Mouse (Mus musculus): ENCODE measurements around the gene Cacul1.
"Not testable (repeated sequence)": the region's sequence is repeated elsewhere in the genome, so short reads cannot be mapped to it uniquely, and the experiment has no call there.

The Cacul1 gene

GRCm38 (mm10) chr19:60580582-60581339, at the start of gene Cacul1:
TSS of gene Cacul1 (minus strand) at chr19:60581025.
- peak; percentile 97 for DNase-seq (ENCODE audit: low read depth)

GRCm38 (mm10) chr19:60619420-60619819, 38.6 kb upstream of the Cacul1 start:
- no peak for DNase-seq (ENCODE audit: low read depth)

- no peak for DNase-seq (ENCODE audit: low read depth)
These were observed 36.2 kb upstream of the Cacul1 start for GRCm38 (mm10) chr19:60617007-60617406.

- no peak for DNase-seq (ENCODE audit: low read depth)
These were observed 34.8 kb upstream of the Cacul1 start for GRCm38 (mm10) chr19:60615470-60616200.

GRCm38 (mm10) chr19:60611525-60612215, 30.8 kb upstream of the Cacul1 start:
- no peak for DNase-seq (ENCODE audit: low read depth)

- DNase-seq (ENCODE audit: low read depth), result peak; percentile 7
These were observed 27.9 kb upstream of the Cacul1 start for GRCm38 (mm10) chr19:60608766-60609165.

- DNase-seq (ENCODE audit: low read depth), result no peak
These were observed 22.8 kb upstream of the Cacul1 start for GRCm38 (mm10) chr19:60603586-60603985.

- DNase-seq (ENCODE audit: low read depth), result not testable (repeated sequence)
These were observed 21.2 kb upstream of the Cacul1 start for GRCm38 (mm10) chr19:60602066-60602465.

- no peak for DNase-seq (ENCODE audit: low read depth)
These were observed 17.3 kb upstream of the Cacul1 start for GRCm38 (mm10) chr19:60598025-60598697.

GRCm38 (mm10) chr19:60589646-60590045, 8.8 kb upstream of the Cacul1 start:
- no peak for DNase-seq (ENCODE audit: low read depth)

- no peak for DNase-seq (ENCODE audit: low read depth)
These were observed 5.8 kb upstream of the Cacul1 start for GRCm38 (mm10) chr19:60586652-60587051.

GRCm38 (mm10) chr19:60583201-60583600, 2.4 kb upstream of the Cacul1 start:
- DNase-seq (ENCODE audit: low read depth), result no peak

GRCm38 (mm10) chr19:60581377-60582290, 809 bp upstream of the Cacul1 start:
- peak; percentile 18 for DNase-seq (ENCODE audit: low read depth)

GRCm38 (mm10) chr19:60579771-60580581, 849 bp downstream of the Cacul1 start:
- DNase-seq (ENCODE audit: low read depth), result no peak

GRCm38 (mm10) chr19:60576741-60577140, 4.1 kb downstream of the Cacul1 start:
- no peak for DNase-seq (ENCODE audit: low read depth)

- DNase-seq (ENCODE audit: low read depth), result no peak
These were observed 20.3 kb downstream of the Cacul1 start for GRCm38 (mm10) chr19:60560497-60560896.

- DNase-seq (ENCODE audit: low read depth), result no peak
These were observed 25.9 kb downstream of the Cacul1 start for GRCm38 (mm10) chr19:60554866-60555438.

- peak; percentile 25 for DNase-seq (ENCODE audit: low read depth)
These were observed 27.3 kb downstream of the Cacul1 start for GRCm38 (mm10) chr19:60553501-60553900.

GRCm38 (mm10) chr19:60543302-60543701, 37.5 kb downstream of the Cacul1 start:
- no peak for DNase-seq (ENCODE audit: low read depth)

- DNase-seq (ENCODE audit: low read depth), result no peak
These were observed 48.9 kb downstream of the Cacul1 start for GRCm38 (mm10) chr19:60531897-60532296.

Measured in fibroblast of lung, adult 2 months (primary cell).